Mouse (Mus musculus) brain, embryonic 18.5 days (tissue): ENCODE measurements at regions not wholly inside any gene's neighbourhood (a gene's known extent, or its start where the extent isn't known, plus 50 kb on each side); places are given as distances from the start of the nearest gene placed in this dataset.

ENCODE experiments used
- DNase-seq: peaks from one replicate; pipeline ENCODE4 v3.0.0-alpha.2; 2012; ENCODE audit warnings: low read depth, low spot score

- peak; percentile 65 for DNase-seq
Measured at GRCm38 (mm10) chr13:83730713-83731480, 227.1 kb downstream of the Mef2c start.

GRCm38 (mm10) chr13:83731481-83732006, 227.7 kb downstream of the Mef2c start:
- DNase-seq: no peak

- DNase-seq: peak; percentile 77
Measured at GRCm38 (mm10) chr13:83732283-83733121, 228.7 kb downstream of the Mef2c start.

- DNase-seq: no peak
Measured at GRCm38 (mm10) chr13:83733231-83733990, 229.6 kb downstream of the Mef2c start.

- DNase-seq: peak; percentile 51
Measured at GRCm38 (mm10) chr13:83733991-83734610, 230.3 kb downstream of the Mef2c start.

- DNase-seq: no peak
Measured at GRCm38 (mm10) chr13:83734656-83735055, 230.8 kb downstream of the Mef2c start.

- no peak for DNase-seq
Measured at GRCm38 (mm10) chr13:83735101-83735500, 231.3 kb downstream of the Mef2c start.

GRCm38 (mm10) chr13:83735631-83736475, 232.0 kb downstream of the Mef2c start:
- peak; percentile 54 for DNase-seq

- peak; percentile 30 for DNase-seq
Measured at GRCm38 (mm10) chr13:83737031-83737825, 233.4 kb downstream of the Mef2c start.

- DNase-seq: peak; percentile 34
Measured at GRCm38 (mm10) chr13:83737826-83738527, 234.1 kb downstream of the Mef2c start.

- peak; percentile 39 for DNase-seq
Measured at GRCm38 (mm10) chr13:83738528-83738981, 234.7 kb downstream of the Mef2c start.

- DNase-seq: no peak
Measured at GRCm38 (mm10) chr13:83739131-83739530, 235.3 kb downstream of the Mef2c start.

GRCm38 (mm10) chr13:83739541-83740061, 235.8 kb downstream of the Mef2c start:
- peak; percentile 71 for DNase-seq

- no peak for DNase-seq
Measured at GRCm38 (mm10) chr13:83740101-83740500, 236.3 kb downstream of the Mef2c start.

- DNase-seq: peak; percentile 12
Measured at GRCm38 (mm10) chr13:83740771-83741170, 236.9 kb downstream of the Mef2c start.

GRCm38 (mm10) chr13:83741591-83742021, 237.8 kb downstream of the Mef2c start:
- DNase-seq: peak; percentile 46

- peak; percentile 18 for DNase-seq
Measured at GRCm38 (mm10) chr13:83742102-83742501, 238.3 kb downstream of the Mef2c start.

- DNase-seq: no peak
Measured at GRCm38 (mm10) chr13:83742546-83742945, 238.7 kb downstream of the Mef2c start.
